Mouse (Mus musculus): ENCODE measurements at regions not wholly inside any gene's neighbourhood (a gene's known extent, or its start where the extent isn't known, plus 50 kb on each side); places are given as distances from the start of the nearest gene placed in this dataset.
"Not testable (repeated sequence)": the region's sequence is repeated elsewhere in the genome, so short reads cannot be mapped to it uniquely, and the experiment has no call there.

GRCm38 (mm10) chr11:14136142-14136541 lies 462.9 kb upstream of the Pom121l12 start:
- ATAC-seq = no peak
- DNase-seq (ENCODE audit: low read depth, low spot score) = no peak
- in situ Hi-C loops (cut with MboI; ENCODE audit: low pct_unique_long_range_greater_than_20kb) = no loop called here
- H3K27me3 ChIP-seq = no peaks in the 10 kb centered on the region
- no peak for TF ChIP-seq CTCF (IDR thresholded peaks at IDR 0.05)
- ChIA-PET CTCF (no interaction called here), POLR2A (no interaction called here)

GRCm38 (mm10) chr11:14142376-14142775 lies 456.7 kb upstream of the Pom121l12 start:
- ATAC-seq; in situ Hi-C loops (cut with MboI; ENCODE audit: low pct_unique_long_range_greater_than_20kb); POLR2A ChIA-PET; DNase-seq (ENCODE audit: low read depth, low spot score); H3K27me3 ChIP-seq; CTCF ChIA-PET: not testable (repeated sequence)

GRCm38 (mm10) chr11:14147639-14148038 lies 451.4 kb upstream of the Pom121l12 start:
- H3K27me3 ChIP-seq = no peaks in the 10 kb centered on the region
- ChIA-PET CTCF (no interaction called here), POLR2A (no interaction called here)
- DNase-seq (ENCODE audit: low read depth, low spot score) (no peak), ATAC-seq (no peak)
- TF ChIP-seq CTCF (IDR thresholded peaks at IDR 0.05) = no peak
- in situ Hi-C loops (cut with MboI; ENCODE audit: low pct_unique_long_range_greater_than_20kb) = no loop called here

GRCm38 (mm10) chr11:14159366-14159765 lies 439.7 kb upstream of the Pom121l12 start:
- CTCF ChIA-PET = no interaction called here
- in situ Hi-C loops (cut with MboI; ENCODE audit: low pct_unique_long_range_greater_than_20kb) = no loop called here
- POLR2A ChIA-PET = no interaction called here
- no peak for TF ChIP-seq CTCF (IDR thresholded peaks at IDR 0.05)
- DNase-seq (ENCODE audit: low read depth, low spot score) = no peak
- ATAC-seq = no peak
- no peaks in the 10 kb centered on the region for H3K27me3 ChIP-seq

GRCm38 (mm10) chr11:14169478-14169877 lies 429.6 kb upstream of the Pom121l12 start:
- ATAC-seq = no peak

GRCm38 (mm10) chr11:14174594-14174993 lies 424.5 kb upstream of the Pom121l12 start:
- DNase-seq (ENCODE audit: low read depth, low spot score) (no peak), ATAC-seq (no peak)
- no peaks in the 10 kb centered on the region for H3K27me3 ChIP-seq
- no peak for TF ChIP-seq CTCF (IDR thresholded peaks at IDR 0.05)
- in situ Hi-C loops (cut with MboI; ENCODE audit: low pct_unique_long_range_greater_than_20kb) = no loop called here
- ChIA-PET CTCF (no interaction called here), POLR2A (no interaction called here)

More at GRCm38 (mm10) chr11:14169478-14169877, 429.6 kb upstream of the Pom121l12 start:
- in situ Hi-C loops (cut with MboI; ENCODE audit: low pct_unique_long_range_greater_than_20kb) = no loop called here
- ChIA-PET POLR2A (no interaction called here), CTCF (no interaction called here)
- no peak for DNase-seq (ENCODE audit: low read depth, low spot score)
- no peaks in the 10 kb centered on the region for H3K27me3 ChIP-seq
- TF ChIP-seq CTCF (IDR thresholded peaks at IDR 0.05) = no peak

- in situ Hi-C loops (cut with MboI; ENCODE audit: low pct_unique_long_range_greater_than_20kb) = no loop called here
- ChIA-PET CTCF (interaction anchor here (0.7 kb wide), 1 partner anchor 10 kb away, joined by 3 read pairs; no protein-coding TSS in a partner anchor), POLR2A (no interaction called here)
- TF ChIP-seq CTCF (IDR thresholded peaks at IDR 0.05) = no peak
- no peaks in the 10 kb centered on the region for H3K27me3 ChIP-seq
- ATAC-seq (no peak), DNase-seq (ENCODE audit: low read depth, low spot score) (no peak)
These were observed 417.1 kb upstream of the Pom121l12 start for GRCm38 (mm10) chr11:14182020-14182419.

- in situ Hi-C loops (cut with MboI; ENCODE audit: low pct_unique_long_range_greater_than_20kb) = no loop called here
- ChIA-PET CTCF (interaction anchor here (0.7 kb wide), 1 partner anchor 9 kb away, joined by 3 read pairs; no protein-coding TSS in a partner anchor), POLR2A (no interaction called here)
- ATAC-seq (no peak), DNase-seq (ENCODE audit: low read depth, low spot score) (no peak)
- no peaks in the 10 kb centered on the region for H3K27me3 ChIP-seq
- TF ChIP-seq CTCF (IDR thresholded peaks at IDR 0.05) = no peak
These were observed 416.6 kb upstream of the Pom121l12 start for GRCm38 (mm10) chr11:14182466-14182865.

- in situ Hi-C loops (cut with MboI; ENCODE audit: low pct_unique_long_range_greater_than_20kb) = no loop called here
- no peak for DNase-seq (ENCODE audit: low read depth, low spot score)
- no peaks in the 10 kb centered on the region for H3K27me3 ChIP-seq
- no peak for TF ChIP-seq CTCF (IDR thresholded peaks at IDR 0.05)
- CTCF ChIA-PET = no interaction called here
- no peak for ATAC-seq
- POLR2A ChIA-PET = no interaction called here
These were observed 415.7 kb upstream of the Pom121l12 start for GRCm38 (mm10) chr11:14183258-14183968.

- ChIA-PET CTCF (no interaction called here), POLR2A (no interaction called here)
- in situ Hi-C loops (cut with MboI; ENCODE audit: low pct_unique_long_range_greater_than_20kb) = no loop called here
- TF ChIP-seq CTCF (IDR thresholded peaks at IDR 0.05) = no peak
- DNase-seq (ENCODE audit: low read depth, low spot score) (no peak), ATAC-seq (no peak)
- H3K27me3 ChIP-seq = no peaks in the 10 kb centered on the region
These were observed 404.0 kb upstream of the Pom121l12 start for GRCm38 (mm10) chr11:14195081-14195480.
